Mouse (Mus musculus) heart, adult 9 months (tissue): ENCODE measurements around the gene Cts6.
"Not testable (repeated sequence)": the region's sequence is repeated elsewhere in the genome, so short reads cannot be mapped to it uniquely, and the experiment has no call there.

Experiments used
- DNase-seq, 2 experiments: peaks; one replicate each; pipeline ENCODE4 v3.0.0; 2022; ENCODE audit warnings: low spot score in 2 of 2

Cts6 gene

GRCm38 (mm10) chr13:61203310-61203709 lies at the start of gene Cts6:
Gene Cts6, minus strand, starts transcription at chr13:61203410.
- no peak for DNase-seq

- DNase-seq, result peak in 1 of 2 experiments; percentile 21
These were observed 38.1 kb upstream of the Cts6 start for GRCm38 (mm10) chr13:61241076-61241947.

GRCm38 (mm10) chr13:61185151-61185933 lies 17.9 kb downstream of the Cts6 start:
- not testable (repeated sequence) for DNase-seq

- no peak for DNase-seq
These were observed 38.6 kb downstream of the Cts6 start for GRCm38 (mm10) chr13:61164622-61165021.

GRCm38 (mm10) chr13:61164156-61164555 lies 39.1 kb downstream of the Cts6 start, which contains the start of gene Ctsr:
Gene Ctsr, minus strand, starts transcription at chr13:61164256.
- DNase-seq, result no peak
